Mouse (Mus musculus) heart, embryonic 14.5 days (tissue): ENCODE measurements around the gene Gm12394. TPM values are rescaled to one million over a fixed set of nuclear protein-coding genes. Genes with fewer than 3 reads are reported as not detected.
"Not testable (repeated sequence)": the region's sequence is repeated elsewhere in the genome, so short reads cannot be mapped to it uniquely, and the experiment has no call there.

ENCODE experiments used
- ATAC-seq: fragments of 200-750 bp; cut with Nextera tagmentation; 2 replicates; pipeline ENCODE4 v1.8.0; 2017; ENCODE audit warnings: low read depth, moderate TSS enrichment; ENCODE audit not compliant: insufficient number of reproducible peaks, insufficient read depth, low FRiP score
- H3K27ac ChIP-seq, 2 experiments: fragments of 200-500 bp in 1 of 2; fragments of 300-500 bp in 1 of 2; sonication (generic) in 1 of 2; replicated peaks in 1 of 2; 2 replicates each; pipeline ENCODE4 v1.5.1; 2012 to 2014; ENCODE audit warnings: low read depth in 2 of 2, low read length in 2 of 2, control low read depth in 1 of 2, mild to moderate bottlenecking in 1 of 2, mixed read lengths in 1 of 2; ENCODE audit not compliant: control insufficient read depth in 1 of 2, insufficient read depth in 1 of 2
- H3K27me3 ChIP-seq: fragments of 300-500 bp; sonication (generic); 2 replicates; pipeline ENCODE4 v1.6.1; 2014; ENCODE audit warnings: mild to moderate bottlenecking, low read length, control low read depth; ENCODE audit not compliant: control insufficient read depth, insufficient read depth
- H3K36me3 ChIP-seq: fragments of 300-500 bp; sonication (generic); 2 replicates; pipeline ENCODE4 v1.6.1; 2014; ENCODE audit warnings: mild to moderate bottlenecking, control low read depth, low read length, mixed read lengths; ENCODE audit not compliant: control insufficient read depth, insufficient read depth
- H3K4me1 ChIP-seq, 2 experiments: fragments of 200-500 bp in 1 of 2; fragments of 300-500 bp in 1 of 2; sonication (generic) in 1 of 2; 2 replicates each; pipeline ENCODE4 v1.6.1; 2012 to 2014; ENCODE audit warnings: low read length in 2 of 2, control low read depth in 1 of 2, mixed read lengths in 1 of 2; ENCODE audit not compliant: control insufficient read depth in 2 of 2, insufficient read depth in 2 of 2
- H3K4me2 ChIP-seq: fragments of 300-500 bp; sonication (generic); 2 replicates; pipeline ENCODE4 v1.6.1; 2014; ENCODE audit warnings: mild to moderate bottlenecking, low read length
- H3K4me3 ChIP-seq, 2 experiments: fragments of 200-500 bp in 1 of 2; fragments of 300-500 bp in 1 of 2; sonication (generic) in 1 of 2; 2 replicates each; pipeline ENCODE4 v1.5.1; 2012 to 2014; ENCODE audit warnings: low read length in 2 of 2, mild to moderate bottlenecking in 2 of 2, control low read depth in 1 of 2, low read depth in 1 of 2, moderate library complexity in 1 of 2; ENCODE audit not compliant: control insufficient read depth in 1 of 2, insufficient read depth in 1 of 2
- H3K9ac ChIP-seq: fragments of 300-500 bp; sonication (generic); 2 replicates; pipeline ENCODE4 v1.6.1; 2014; ENCODE audit warnings: mild to moderate bottlenecking, low read length
- H3K9me3 ChIP-seq: fragments of 300-500 bp; sonication (generic); 2 replicates; pipeline ENCODE4 v1.6.1; 2016; ENCODE audit warnings: low read length, control low read depth; ENCODE audit not compliant: control insufficient read depth
- WGBS: fragments of 180-500 bp; shearing (Covaris S2); extraction: QIAGEN DNeasy Blood & Tissue Kit; methylation state at CpG from one replicate; pipeline ENCODE4 v1.1.7; 2014; 5-methylcytosine and 5-hydroxymethylcytosine counted together
- polyA plus RNA-seq: library from polyadenylated mRNA; unstranded; fragments of >200 nt; fragmentation: Nextera tagmentation; extraction: Ambion mirVana; gene quantifications from 2 replicates; pipeline ENCODE4 v1.2.1, GENCODE M21; 2014

The Gm12394 gene
- not detected in 2 replicates for polyA plus RNA-seq

- H3K9ac ChIP-seq, ATAC-seq, H3K27ac ChIP-seq, H3K4me1 ChIP-seq, H3K4me3 ChIP-seq, H3K27me3 ChIP-seq, H3K4me2 ChIP-seq, H3K36me3 ChIP-seq, H3K9me3 ChIP-seq: not testable (repeated sequence)
- WGBS: 63% methylated on average over 1 of the region's 1 CpGs
Observed at GRCm38 (mm10) chr4:42856671-42857070, at the start of gene Gm12394. Gene Gm12394 (minus strand): TSS chr4:42856771.

- no peaks in the 10 kb centered on the region for H3K9me3 ChIP-seq
- no peak overlapping the region for H3K27ac ChIP-seq
- H3K4me3 ChIP-seq: no peak overlapping the region
- no peak for ATAC-seq
- H3K9ac ChIP-seq: no peak overlapping the region
- no peaks in the 10 kb centered on the region for H3K36me3 ChIP-seq
- no peak overlapping the region for H3K4me2 ChIP-seq
- WGBS: 77% methylated on average over 6 of the region's 6 CpGs
- no peaks in the 10 kb centered on the region for H3K4me1 ChIP-seq
- H3K27me3 ChIP-seq: peaks cover 9% of the 10 kb centered on the region; the same call in 1 of the 2 replicates
Observed at GRCm38 (mm10) chr4:42904966-42905365, 48.4 kb upstream of the Gm12394 start.

- ATAC-seq: no peak
- no peak overlapping the region for H3K27ac ChIP-seq
- no peaks in the 10 kb centered on the region for H3K4me1 ChIP-seq
- H3K9ac ChIP-seq: no peak overlapping the region
- H3K27me3 ChIP-seq: peaks cover 9% of the 10 kb centered on the region; the same call in 1 of the 2 replicates
- no peak overlapping the region for H3K4me2 ChIP-seq
- no peak overlapping the region for H3K4me3 ChIP-seq
- no peaks in the 10 kb centered on the region for H3K36me3 ChIP-seq
- WGBS: 78% methylated on average over 3 of the region's 3 CpGs
- no peaks in the 10 kb centered on the region for H3K9me3 ChIP-seq
Observed at GRCm38 (mm10) chr4:42904523-42904922, 48.0 kb upstream of the Gm12394 start.

GRCm38 (mm10) chr4:42903942-42904341 lies 47.4 kb upstream of the Gm12394 start:
- Histone ChIP-seq H3K9me3 (no peaks in the 10 kb centered on the region), H3K4me3 (no peak overlapping the region), H3K27me3 (0 out of 2 replicates have a peak, but pooled peaks cover 9% of the 10 kb centered on the region), H3K4me1 (no peaks in the 10 kb centered on the region), H3K27ac (no peak overlapping the region), H3K4me2 (no peak overlapping the region), H3K9ac (no peak overlapping the region), H3K36me3 (no peaks in the 10 kb centered on the region)
- no peak for ATAC-seq
- 79% methylated on average over 1 of the region's 1 CpGs for WGBS

- H3K27me3 ChIP-seq: 0 out of 2 replicates have a peak, but pooled peaks cover 9% of the 10 kb centered on the region
- no peaks in the 10 kb centered on the region for H3K9me3 ChIP-seq
- no peaks in the 10 kb centered on the region for H3K36me3 ChIP-seq
- 85% methylated on average over 5 of the region's 5 CpGs for WGBS
- ATAC-seq: no peak
- H3K9ac ChIP-seq: no peak overlapping the region
- H3K4me1 ChIP-seq: no peaks in the 10 kb centered on the region
- H3K27ac ChIP-seq: no peak overlapping the region
- no peak overlapping the region for H3K4me2 ChIP-seq
- H3K4me3 ChIP-seq: no peak overlapping the region
Observed at GRCm38 (mm10) chr4:42902730-42903129, 46.2 kb upstream of the Gm12394 start.

GRCm38 (mm10) chr4:42902174-42902573 lies 45.6 kb upstream of the Gm12394 start:
- 0 out of 2 replicates have a peak, but pooled peaks cover 9% of the 10 kb centered on the region for H3K27me3 ChIP-seq
- H3K36me3 ChIP-seq: no peaks in the 10 kb centered on the region
- H3K9me3 ChIP-seq: no peaks in the 10 kb centered on the region
- no peaks in the 10 kb centered on the region for H3K4me1 ChIP-seq
- no peak overlapping the region for H3K27ac ChIP-seq
- no peak for ATAC-seq
- no peak overlapping the region for H3K4me3 ChIP-seq
- 49% methylated on average over 9 of the region's 9 CpGs for WGBS
- H3K4me2 ChIP-seq: no peak overlapping the region
- H3K9ac ChIP-seq: no peak overlapping the region

GRCm38 (mm10) chr4:42900878-42901277 lies 44.3 kb upstream of the Gm12394 start:
- Histone ChIP-seq H3K4me2 (no peak overlapping the region), H3K27ac (no peak overlapping the region), H3K9ac (no peak overlapping the region), H3K4me3 (no peak overlapping the region), H3K4me1 (no peaks in the 10 kb centered on the region), H3K27me3 (0 out of 2 replicates have a peak, but pooled peaks cover 9% of the 10 kb centered on the region), H3K36me3 (no peaks in the 10 kb centered on the region), H3K9me3 (no peaks in the 10 kb centered on the region)
- WGBS: 39% methylated on average over 5 of the region's 5 CpGs
- ATAC-seq: no peak

GRCm38 (mm10) chr4:42898914-42899313 lies 42.3 kb upstream of the Gm12394 start:
- no peaks in the 10 kb centered on the region for H3K27me3 ChIP-seq
- no peak overlapping the region for H3K4me3 ChIP-seq
- H3K4me1 ChIP-seq: no peaks in the 10 kb centered on the region
- H3K36me3 ChIP-seq: no peaks in the 10 kb centered on the region
- 39% methylated on average over 3 of the region's 3 CpGs for WGBS
- no peaks in the 10 kb centered on the region for H3K9me3 ChIP-seq
- H3K27ac ChIP-seq: no peak overlapping the region
- ATAC-seq: no peak
- H3K4me2 ChIP-seq: no peak overlapping the region
- no peak overlapping the region for H3K9ac ChIP-seq
